Mouse (Mus musculus) CH12.LX (cell line): ENCODE results near the gene Fam120a. TPM values are rescaled to one million over a fixed set of nuclear protein-coding genes. Genes with fewer than 3 reads are reported as not detected.
A peak's percentile ranks its signal among the peaks of the same experiment; 100 is the strongest.

ENCODE experiments used
- DNase-seq: peaks from one replicate; pipeline ENCODE4 v3.0.0-alpha.2; 2013; ENCODE audit errors: extremely low read depth
- H3K27ac ChIP-seq: 2 replicates; pipeline ENCODE4 v1.5.1; 2012; ENCODE audit warnings: low read depth, mild to moderate bottlenecking, control low read depth, moderate library complexity; ENCODE audit not compliant: insufficient read depth
- H3K27me3 ChIP-seq: replicated peaks from 2 replicates; pipeline ENCODE3; 2012; ENCODE audit warnings: inconsistent platforms
- H3K36me3 ChIP-seq, 2 experiments: replicated peaks in 1 of 2; 2 replicates each; pipeline versions ENCODE3 to v1.6.1; 2012; ENCODE audit warnings: inconsistent platforms in 1 of 2, low read length in 1 of 2, mild to moderate bottlenecking in 1 of 2, mixed read lengths in 1 of 2, moderate library complexity in 1 of 2; ENCODE audit not compliant: control insufficient read depth in 1 of 2, insufficient read depth in 1 of 2
- H3K4me1 ChIP-seq, 2 experiments: 2 replicates each; pipeline ENCODE4 v1.6.1; 2012; ENCODE audit warnings: inconsistent platforms in 1 of 2, moderate library complexity in 1 of 2; ENCODE audit not compliant: insufficient read depth in 2 of 2, control insufficient read depth in 1 of 2
- H3K4me2 ChIP-seq: 2 replicates; pipeline ENCODE4 v1.6.1; 2012; ENCODE audit warnings: low read depth, mild to moderate bottlenecking, control low read depth; ENCODE audit not compliant: poor library complexity, insufficient read depth, severe bottlenecking
- H3K4me3 ChIP-seq, 3 experiments: fragments of 150-350 bp in 1 of 3; sonication (generic) in 1 of 3; replicated peaks in 1 of 3; 2 replicates each; pipeline versions ENCODE3 to v1.5.1; 2011 to 2012; ENCODE audit warnings: low read depth in 2 of 3, low read length in 2 of 3, mild to moderate bottlenecking in 2 of 3, moderate library complexity in 2 of 3, control low read depth in 1 of 3, improper control_type of control experiment in 1 of 3, inconsistent platforms in 1 of 3, mixed read lengths in 1 of 3; ENCODE audit not compliant: poor library complexity in 1 of 3
- H3K79me2 ChIP-seq: replicated peaks from 2 replicates; pipeline ENCODE4 v1.6.1; 2012; ENCODE audit warnings: mild to moderate bottlenecking, moderate library complexity; ENCODE audit not compliant: control insufficient read depth, poor library complexity, insufficient read depth, severe bottlenecking; ENCODE audit errors: extremely low read depth
- H3K9ac ChIP-seq: 2 replicates; pipeline ENCODE4 v1.6.1; 2012; ENCODE audit warnings: low read depth, mild to moderate bottlenecking, control low read depth, moderate library complexity; ENCODE audit not compliant: insufficient read depth
- H3K9me3 ChIP-seq: replicated peaks from 2 replicates; pipeline ENCODE3; 2012; ENCODE audit warnings: low read length, inconsistent platforms, mixed read lengths
- BHLHE40 ChIP-seq: IDR thresholded peaks from 2 replicates; pipeline ENCODE4 v1.6.1; 2011; ENCODE audit warnings: mild to moderate bottlenecking, low read depth, low read length, improper control_type of control experiment
- CHD2 ChIP-seq: IDR thresholded peaks from 2 replicates; pipeline ENCODE4 v1.6.1; 2011; ENCODE audit warnings: low read length, improper control_type of control experiment
- KAT2A ChIP-seq: IDR thresholded peaks from 2 replicates; pipeline ENCODE4 v1.6.1; 2012; ENCODE audit warnings: low read length, improper control_type of control experiment, inconsistent platforms; ENCODE audit not compliant: insufficient replicate concordance
- MAFK ChIP-seq: IDR thresholded peaks from 2 replicates; pipeline ENCODE4 v1.6.1; 2011; ENCODE audit warnings: low read length, improper control_type of control experiment; ENCODE audit not compliant: insufficient replicate concordance
- MAZ ChIP-seq: IDR thresholded peaks from 2 replicates; pipeline ENCODE4 v1.6.1; 2012; ENCODE audit warnings: low read depth, mild to moderate bottlenecking, inconsistent platforms, low read length, improper control_type of control experiment, moderate library complexity
- MXI1 ChIP-seq: IDR thresholded peaks from 2 replicates; pipeline ENCODE4 v1.6.1; 2011; ENCODE audit warnings: mild to moderate bottlenecking, low read depth, low read length, improper control_type of control experiment
- MYC ChIP-seq: IDR thresholded peaks from 2 replicates; pipeline ENCODE4 v1.6.1; 2011; ENCODE audit warnings: low read depth, mild to moderate bottlenecking, improper control_type of control experiment, low read length
- POLR2AphosphoS2 ChIP-seq: IDR thresholded peaks from 2 replicates; pipeline ENCODE4 v1.6.1; 2011; ENCODE audit warnings: low read depth, low read length, improper control_type of control experiment
- RAD21 ChIP-seq: IDR thresholded peaks from 2 replicates; pipeline ENCODE4 v1.6.1; 2011; ENCODE audit warnings: low read depth, mild to moderate bottlenecking, low read length, improper control_type of control experiment, moderate library complexity
- RCOR1 ChIP-seq: conservative IDR thresholded peaks from 2 replicates; pipeline ENCODE4 v1.6.1; 2012; ENCODE audit warnings: low read depth, mild to moderate bottlenecking, inconsistent platforms, low read length, improper control_type of control experiment
- TCF12 ChIP-seq: IDR thresholded peaks from 2 replicates; pipeline ENCODE4 v1.6.1; 2014; ENCODE audit warnings: low read depth, mild to moderate bottlenecking, inconsistent platforms, low read length, improper control_type of control experiment
- UBTF ChIP-seq: IDR thresholded peaks from 2 replicates; pipeline ENCODE4 v1.6.1; 2012; ENCODE audit warnings: low read depth, mild to moderate bottlenecking, inconsistent platforms, low read length, improper control_type of control experiment, moderate library complexity
- ZNF384 ChIP-seq: IDR thresholded peaks from 2 replicates; pipeline ENCODE4 v1.6.1; 2012; ENCODE audit warnings: low read depth, low read length, improper control_type of control experiment, inconsistent platforms
- dilution Hi-C: fragments of 300-500 bp; cut with MboI; formaldehyde crosslinking; loops from 2 replicates; pipeline ENCODE4 v1.14.3; 2020; ENCODE audit warnings: low sequenced_read_pairs; ENCODE audit not compliant: extremely low pct_unique_long_range_greater_than_20kb, extremely low pct_ligation_motif_present
- in situ Hi-C: fragments of 300-500 bp; cut with MboI; formaldehyde crosslinking; loops from 3 replicates; pipeline ENCODE4 v1.14.3; 2019; ENCODE audit warnings: low sequenced_read_pairs, low pct_ligation_motif_present, low pct_unique_long_range_greater_than_20kb, mixed read lengths
- polyA plus RNA-seq: library from polyadenylated mRNA; unstranded; fragments of >175 nt; gene quantifications from 2 replicates; pipeline ENCODE4 v1.2.1, GENCODE M21; 2012; ENCODE audit warnings: low read depth; ENCODE audit not compliant: insufficient read length
- total RNA-seq, 2 experiments: library from RNA; depleted of rRNA; stranded (reverse); fragments of 300-350 nt in 1 of 2; fragments of >200 nt in 1 of 2; gene quantifications; 2 replicates each; pipeline ENCODE4 v1.2.3; 2012 to 2014

Gene Fam120a
- total and polyA plus RNA-seq, 3 experiments: 70.0 to 122 (median 82.6) TPM

DNA sequence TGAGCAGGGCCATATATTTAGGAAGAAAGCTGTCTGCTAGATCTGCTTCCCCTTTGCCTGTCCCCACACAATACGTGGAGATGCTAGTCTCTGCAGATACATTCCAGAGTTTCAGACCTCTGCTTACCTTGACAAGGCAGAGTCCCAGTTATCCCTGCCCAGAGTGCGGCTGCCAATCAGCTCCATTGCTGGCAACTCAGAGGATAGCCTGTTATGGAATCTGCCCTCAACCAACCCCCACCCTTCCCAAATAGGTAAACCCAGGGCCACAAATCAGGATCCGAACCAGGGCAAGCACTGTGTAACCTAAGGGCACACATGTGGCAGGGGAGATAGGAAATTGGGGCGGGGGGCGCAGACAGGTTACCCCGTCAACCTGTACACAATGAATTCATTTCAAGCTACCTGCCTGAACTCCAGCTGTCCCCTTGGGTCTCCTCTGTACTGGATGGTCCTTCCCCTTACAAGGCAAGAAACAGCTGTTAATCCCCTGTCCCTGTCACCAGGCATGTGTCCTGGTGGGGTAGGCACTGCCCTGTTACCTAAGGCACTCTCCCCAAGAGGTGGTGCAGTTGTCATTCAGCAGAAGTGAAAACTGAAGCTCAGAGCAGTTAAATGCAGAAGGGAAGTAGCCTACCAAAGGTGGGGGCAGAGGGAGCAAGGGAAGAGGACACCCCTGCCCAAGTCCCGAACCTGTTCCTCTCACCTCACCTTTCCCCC, 95.8 kb downstream of the Fam120a start:
- peaks cover 14 to 44% of the 10 kb centered on the region in 2 experiments for H3K4me1 ChIP-seq

DNA sequence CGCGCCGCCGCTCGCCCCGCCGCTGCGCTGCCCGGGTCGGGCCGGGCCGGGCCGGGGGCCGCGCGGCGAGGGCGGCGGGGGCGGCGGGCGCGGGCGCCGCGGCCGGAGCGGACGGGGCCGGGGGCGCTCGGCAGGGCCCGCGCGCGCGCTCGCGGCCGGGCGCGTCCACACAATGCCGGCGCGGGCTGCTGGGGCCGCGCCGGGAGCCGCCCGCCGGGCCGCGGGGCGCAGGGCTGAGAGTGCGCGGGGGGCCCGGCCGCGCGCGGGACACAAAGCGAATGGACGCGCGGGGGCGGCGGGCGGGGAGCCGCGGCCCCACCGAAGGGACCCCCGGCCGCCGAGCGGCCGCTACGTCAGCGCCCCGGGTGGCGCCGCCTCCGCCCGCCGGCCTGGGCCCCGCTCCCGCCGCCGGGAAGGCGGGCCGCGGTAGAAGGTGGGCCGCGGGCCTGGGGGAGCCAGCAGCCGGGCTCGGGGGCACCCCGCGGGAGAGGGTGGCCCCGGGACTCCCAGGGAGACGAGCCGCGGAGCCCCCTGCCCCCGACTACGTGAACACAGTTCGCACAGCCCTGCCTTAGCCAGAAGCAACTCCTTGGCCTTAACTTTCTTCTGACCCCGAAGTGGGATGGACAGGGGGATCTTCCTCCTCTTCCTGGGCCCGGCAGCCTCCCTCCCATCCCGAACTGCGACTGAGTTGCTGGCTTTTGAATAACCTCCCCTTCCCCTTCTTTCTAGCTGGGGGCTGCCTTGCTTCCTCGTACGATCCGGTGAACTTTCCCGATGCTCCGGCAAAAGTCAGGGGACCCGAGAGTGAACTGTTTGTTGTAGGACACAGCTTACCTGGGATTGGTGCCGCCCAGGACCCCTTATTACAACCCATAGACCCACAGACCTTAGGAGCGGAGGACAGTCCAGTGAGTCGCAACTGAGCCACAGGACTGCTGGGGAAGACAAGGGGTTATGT, 96.8 kb downstream of the Fam120a start, which contains the start of gene Phf2:
Phf2 (minus strand) TSS at position 349 of the 961 bp plus-strand sequence.
- Histone ChIP-seq H3K4me3 (peak within 1 kb of the TSS; percentile 74 to 95 (median 76)), H3K79me2 (peaks cover 4% of the 10 kb centered on the region; the same call in 1 of the 2 replicates), H3K36me3 (peaks cover 0 to 1% of the 10 kb centered on the region in 2 experiments), H3K27ac (no peak within 1 kb of the TSS), H3K4me2 (peak within 1 kb of the TSS; percentile 70), H3K27me3 (no peaks in the 10 kb centered on the region), H3K9ac (peak within 1 kb of the TSS; percentile 98), H3K9me3 (no peaks in the 10 kb centered on the region), H3K4me1 (peaks cover 14 to 52% of the 10 kb centered on the region in 2 experiments)
- in situ Hi-C loops (loop anchor here (5.0 to 25.0 kb wide), 3 partner anchors 96 to 316 kb away; partner anchors contain the start of genes Fam120a and Ninj1), dilution Hi-C loops (no loop called here)
- no peak for DNase-seq
- TF ChIP-seq CHD2: no peak
- peak; percentile 72; the same call in 1 of the 2 replicates for TF ChIP-seq UBTF
- no peak for TF ChIP-seq MAFK
- peak; percentile 26; the same call in 1 of the 2 replicates for TF ChIP-seq TCF12

More for the DNA sequence above, 95.8 kb downstream of the Fam120a start:
- dilution Hi-C loops (no loop called here), in situ Hi-C loops (loop anchor here (5.0 to 25.0 kb wide), 3 partner anchors 95 to 315 kb away; partner anchors contain the start of genes Fam120a and Ninj1)
- Histone ChIP-seq H3K79me2 (peaks cover 4% of the 10 kb centered on the region; the same call in 1 of the 2 replicates), H3K9me3 (no peaks in the 10 kb centered on the region), H3K9ac (peak overlapping the region; percentile 98), H3K4me2 (peak overlapping the region; percentile 69), H3K36me3 (peaks cover 0 to 7% of the 10 kb centered on the region in 2 experiments), H3K4me3 (peak overlapping the region; percentile 74 to 92 (median 76)), H3K27ac (no peak overlapping the region), H3K27me3 (no peaks in the 10 kb centered on the region)
- no peak for DNase-seq
- no peak for TF ChIP-seq RAD21
- TF ChIP-seq MXI1: no peak
- no peak for TF ChIP-seq MYC
- TF ChIP-seq ZNF384: no peak
- no peak for TF ChIP-seq BHLHE40
- TF ChIP-seq RCOR1: no peak
- TF ChIP-seq POLR2AphosphoS2: no peak
- no peak for TF ChIP-seq MAZ
- no peak for TF ChIP-seq KAT2A
